Mouse (Mus musculus): ENCODE data around the gene Cd2bp2. TPM values are rescaled to one million over a fixed set of nuclear protein-coding genes. Genes with fewer than 3 reads are reported as not detected.

Cd2bp2 gene
- polyA plus RNA-seq, 2 experiments = 54.2 to 110 TPM

DNA sequence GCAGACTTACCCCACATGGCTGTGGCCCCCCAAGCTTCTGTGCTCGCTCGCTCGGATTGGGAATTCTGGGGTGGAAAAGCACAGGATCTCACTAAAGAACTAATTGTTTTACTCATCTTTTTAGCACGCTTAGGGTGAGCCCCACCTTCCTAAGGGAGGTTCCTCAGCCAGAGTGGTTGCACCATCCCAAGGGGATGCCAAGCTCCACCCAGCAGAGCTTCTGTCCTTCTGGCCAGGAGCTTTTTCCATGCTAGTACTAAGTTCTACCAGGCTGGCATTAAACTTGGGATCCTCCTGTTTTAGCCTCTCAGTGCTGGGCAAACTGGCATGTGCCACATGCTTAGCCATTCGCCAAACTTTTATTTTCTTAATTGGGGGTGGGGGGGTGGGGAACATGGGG lies 33.3 kb downstream of the Cd2bp2 start:
- H3K9ac ChIP-seq (ENCODE audit: low read depth, low read length, severe bottlenecking) = no peak overlapping the region
- no peak for TF ChIP-seq POLR2A (IDR thresholded peaks at IDR 0.05; ENCODE audit: borderline replicate concordance, extremely low read depth, insufficient read depth, insufficient read length)
- H3K4me1 ChIP-seq (ENCODE audit: control insufficient read depth, insufficient read depth, low read length) = no peaks in the 10 kb centered on the region
- H3K36me3 ChIP-seq (ENCODE audit: control insufficient read depth, insufficient read depth, low read length) = no peaks in the 10 kb centered on the region
- H3K4me3 ChIP-seq (replicated peaks; ENCODE audit: low read length) = no peak overlapping the region
- DNase-seq (ENCODE audit: low spot score) = no peak
- WGBS = 79% methylated on average over 5 of the region's 5 CpGs
- ATAC-seq (ENCODE audit: low FRiP score, low read depth) = no peak
- no peak overlapping the region for H3K27ac ChIP-seq (replicated peaks; ENCODE audit: low read depth, low read length)
- H3K4me2 ChIP-seq (replicated peaks; ENCODE audit: low read depth, low read length, severe bottlenecking) = no peak overlapping the region
- H3K27me3 ChIP-seq (ENCODE audit: control insufficient read depth, insufficient read depth, low read length) = no peaks in the 10 kb centered on the region
- no peaks in the 10 kb centered on the region for H3K9me3 ChIP-seq (ENCODE audit: control insufficient read depth, low read length)

DNA sequence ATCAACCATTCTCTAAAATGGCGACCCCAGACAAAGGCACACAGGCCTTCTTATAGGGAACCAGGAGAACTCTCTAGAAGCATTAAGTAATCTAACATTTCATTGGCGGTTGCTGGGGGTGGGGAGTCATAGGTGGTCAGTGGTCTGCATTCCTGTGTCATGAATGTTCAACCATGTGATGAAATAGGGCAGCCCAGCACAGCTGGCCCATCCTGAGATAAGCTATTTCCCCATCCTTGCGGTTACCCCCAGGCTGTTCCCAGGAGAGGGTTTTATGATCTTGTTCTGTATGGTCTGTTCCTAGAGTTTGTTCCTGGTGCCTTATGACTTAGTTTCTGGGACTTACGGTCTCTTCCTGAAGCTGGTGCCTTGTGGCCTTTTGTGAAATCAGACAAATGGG lies 38.3 kb downstream of the Cd2bp2 start:
- TF ChIP-seq POLR2A (IDR thresholded peaks at IDR 0.05; ENCODE audit: borderline replicate concordance, extremely low read depth, insufficient read depth, insufficient read length) = no peak
- no peak overlapping the region for H3K9ac ChIP-seq (ENCODE audit: low read depth, low read length, severe bottlenecking)
- no peak overlapping the region for H3K27ac ChIP-seq (replicated peaks; ENCODE audit: low read depth, low read length)
- H3K4me1 ChIP-seq (ENCODE audit: control insufficient read depth, insufficient read depth, low read length) = no peaks in the 10 kb centered on the region
- no peaks in the 10 kb centered on the region for H3K27me3 ChIP-seq (ENCODE audit: control insufficient read depth, insufficient read depth, low read length)
- 79% methylated on average over 4 of the region's 4 CpGs for WGBS
- no peak overlapping the region for H3K4me2 ChIP-seq (replicated peaks; ENCODE audit: low read depth, low read length, severe bottlenecking)
- DNase-seq (ENCODE audit: low spot score) (no peak), ATAC-seq (ENCODE audit: low FRiP score, low read depth) (no peak)
- no peaks in the 10 kb centered on the region for H3K36me3 ChIP-seq (ENCODE audit: control insufficient read depth, insufficient read depth, low read length)
- no peaks in the 10 kb centered on the region for H3K9me3 ChIP-seq (ENCODE audit: control insufficient read depth, low read length)
- H3K4me3 ChIP-seq (replicated peaks; ENCODE audit: low read length) = no peak overlapping the region

DNA sequence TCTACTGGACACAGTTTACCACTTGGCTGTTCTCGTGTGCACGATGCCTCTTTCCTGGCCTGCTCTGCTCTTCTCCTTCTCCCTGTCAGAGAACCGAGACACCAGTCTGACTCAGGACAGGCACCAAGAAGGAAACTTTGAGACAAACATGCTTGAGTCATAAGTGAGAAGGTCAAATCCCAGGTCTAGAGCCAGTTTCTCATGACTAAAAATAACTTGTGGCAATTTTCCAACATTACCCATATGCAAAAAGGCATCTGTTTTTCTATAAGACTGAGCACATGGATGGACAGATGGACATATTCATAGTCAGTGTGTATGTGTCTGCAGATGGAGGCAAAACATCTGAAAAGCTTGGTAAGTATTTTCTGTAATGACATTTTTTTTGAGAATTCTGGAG lies 42.4 kb downstream of the Cd2bp2 start:
- no peaks in the 10 kb centered on the region for H3K4me1 ChIP-seq (ENCODE audit: control insufficient read depth, insufficient read depth, low read length)
- H3K4me3 ChIP-seq (replicated peaks; ENCODE audit: low read length) = no peak overlapping the region
- 89% methylated on average over 3 of the region's 3 CpGs for WGBS
- no peak for TF ChIP-seq POLR2A (IDR thresholded peaks at IDR 0.05; ENCODE audit: borderline replicate concordance, extremely low read depth, insufficient read depth, insufficient read length)
- H3K27me3 ChIP-seq (ENCODE audit: control insufficient read depth, insufficient read depth, low read length) = no peaks in the 10 kb centered on the region
- no peaks in the 10 kb centered on the region for H3K36me3 ChIP-seq (ENCODE audit: control insufficient read depth, insufficient read depth, low read length)
- H3K27ac ChIP-seq (replicated peaks; ENCODE audit: low read depth, low read length) = no peak overlapping the region
- H3K9me3 ChIP-seq (ENCODE audit: control insufficient read depth, low read length) = no peaks in the 10 kb centered on the region
- DNase-seq (ENCODE audit: low spot score) = no peak
- ATAC-seq (ENCODE audit: low FRiP score, low read depth) = no peak
- H3K9ac ChIP-seq (ENCODE audit: low read depth, low read length, severe bottlenecking) = no peak overlapping the region
- no peak overlapping the region for H3K4me2 ChIP-seq (replicated peaks; ENCODE audit: low read depth, low read length, severe bottlenecking)

DNA sequence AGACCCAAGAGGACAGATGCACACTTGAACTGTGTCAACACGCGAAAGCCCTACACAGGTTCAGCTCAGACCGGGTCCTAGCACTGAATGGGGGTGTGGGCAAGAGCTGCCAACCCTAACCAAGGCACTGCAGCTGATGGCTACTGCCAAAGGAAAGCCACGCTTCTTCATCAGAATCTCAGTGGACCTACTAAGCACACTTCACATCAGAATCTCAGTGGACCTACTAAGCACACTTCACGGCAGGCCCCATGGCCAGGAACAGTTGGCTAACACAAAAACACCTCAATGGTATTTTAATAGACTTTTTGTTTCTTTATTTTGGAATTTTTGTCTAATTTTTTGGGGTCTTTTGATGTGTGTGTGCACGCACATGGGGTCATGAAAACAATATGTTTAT lies 43.4 kb downstream of the Cd2bp2 start:
- ATAC-seq (ENCODE audit: low FRiP score, low read depth) = no peak
- Histone ChIP-seq H3K9me3 (ENCODE audit: control insufficient read depth, low read length) (no peaks in the 10 kb centered on the region), H3K27me3 (ENCODE audit: control insufficient read depth, insufficient read depth, low read length) (no peaks in the 10 kb centered on the region), H3K4me2 (replicated peaks; ENCODE audit: low read depth, low read length, severe bottlenecking) (no peak overlapping the region), H3K4me1 (ENCODE audit: control insufficient read depth, insufficient read depth, low read length) (no peaks in the 10 kb centered on the region), H3K36me3 (ENCODE audit: control insufficient read depth, insufficient read depth, low read length) (no peaks in the 10 kb centered on the region), H3K4me3 (replicated peaks; ENCODE audit: low read length) (no peak overlapping the region), H3K9ac (ENCODE audit: low read depth, low read length, severe bottlenecking) (no peak overlapping the region), H3K27ac (replicated peaks; ENCODE audit: low read depth, low read length) (no peak overlapping the region)
- no peak for DNase-seq (ENCODE audit: low spot score)
- no peak for TF ChIP-seq POLR2A (IDR thresholded peaks at IDR 0.05; ENCODE audit: borderline replicate concordance, extremely low read depth, insufficient read depth, insufficient read length)
- WGBS = 90% methylated on average over 6 of the region's 6 CpGs

DNA sequence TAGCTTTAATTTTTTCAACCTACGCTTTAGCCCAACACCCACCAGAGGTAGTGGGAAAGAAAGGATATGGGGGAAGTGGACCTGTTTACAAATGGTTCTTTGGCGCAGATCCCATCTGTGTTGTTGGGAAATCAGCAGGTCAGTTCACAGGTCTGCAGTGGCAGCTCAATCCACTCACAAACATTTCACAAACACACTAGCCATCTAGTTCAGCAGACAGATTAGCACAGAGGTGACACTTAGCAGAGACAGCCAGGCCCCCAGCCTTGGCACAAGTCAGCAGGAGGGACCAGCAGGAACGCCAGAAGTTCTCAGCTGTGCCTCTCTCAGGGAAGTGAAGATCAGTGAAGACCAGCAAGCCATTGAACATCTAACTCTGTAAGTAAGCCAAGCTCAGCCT lies 47.9 kb downstream of the Cd2bp2 start:
- H3K4me3 ChIP-seq (replicated peaks; ENCODE audit: low read length) = no peak overlapping the region

DNA sequence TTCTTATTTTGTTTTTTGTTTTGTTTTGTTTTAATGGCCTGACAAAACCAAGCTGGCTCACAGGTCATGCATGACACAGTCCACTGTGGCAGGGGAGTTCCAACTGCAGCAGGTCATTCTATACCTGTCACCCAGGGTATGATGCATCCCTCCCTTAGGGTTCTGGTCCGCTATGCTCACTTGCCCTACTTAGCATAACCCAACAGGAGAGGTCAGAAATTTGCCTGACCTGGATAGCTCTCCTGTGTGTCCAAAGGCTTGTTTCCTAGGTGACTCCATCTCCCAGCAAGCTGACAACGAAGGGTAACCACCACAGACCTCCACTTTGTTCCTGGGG lies 49.6 kb downstream of the Cd2bp2 start:
- no peaks in the 10 kb centered on the region for H3K4me1 ChIP-seq (ENCODE audit: control insufficient read depth, insufficient read depth, low read length)
- ATAC-seq (ENCODE audit: low FRiP score, low read depth) (no peak), DNase-seq (ENCODE audit: low spot score) (no peak)
- TF ChIP-seq POLR2A (IDR thresholded peaks at IDR 0.05; ENCODE audit: borderline replicate concordance, extremely low read depth, insufficient read depth, insufficient read length) = no peak
- no peaks in the 10 kb centered on the region for H3K27me3 ChIP-seq (ENCODE audit: control insufficient read depth, insufficient read depth, low read length)
- no peak overlapping the region for H3K4me3 ChIP-seq (replicated peaks; ENCODE audit: low read length)
- H3K9me3 ChIP-seq (ENCODE audit: control insufficient read depth, low read length) = no peaks in the 10 kb centered on the region
- no peak overlapping the region for H3K9ac ChIP-seq (ENCODE audit: low read depth, low read length, severe bottlenecking)
- no peak overlapping the region for H3K4me2 ChIP-seq (replicated peaks; ENCODE audit: low read depth, low read length, severe bottlenecking)
- 76% methylated on average over 2 of the region's 2 CpGs for WGBS
- no peaks in the 10 kb centered on the region for H3K36me3 ChIP-seq (ENCODE audit: control insufficient read depth, insufficient read depth, low read length)
- H3K27ac ChIP-seq (replicated peaks; ENCODE audit: low read depth, low read length) = no peak overlapping the region

More for the DNA sequence above, 47.9 kb downstream of the Cd2bp2 start:
- no peak overlapping the region for H3K4me2 ChIP-seq (replicated peaks; ENCODE audit: low read depth, low read length, severe bottlenecking)
- no peaks in the 10 kb centered on the region for H3K36me3 ChIP-seq (ENCODE audit: control insufficient read depth, insufficient read depth, low read length)
- no peak for DNase-seq (ENCODE audit: low spot score)
- WGBS = 61% methylated on average over 3 of the region's 3 CpGs
- no peak for ATAC-seq (ENCODE audit: low FRiP score, low read depth)
- TF ChIP-seq POLR2A (IDR thresholded peaks at IDR 0.05; ENCODE audit: borderline replicate concordance, extremely low read depth, insufficient read depth, insufficient read length) = no peak
- no peak overlapping the region for H3K27ac ChIP-seq (replicated peaks; ENCODE audit: low read depth, low read length)
- H3K4me1 ChIP-seq (ENCODE audit: control insufficient read depth, insufficient read depth, low read length) = no peaks in the 10 kb centered on the region
- H3K9ac ChIP-seq (ENCODE audit: low read depth, low read length, severe bottlenecking) = no peak overlapping the region
- no peaks in the 10 kb centered on the region for H3K9me3 ChIP-seq (ENCODE audit: control insufficient read depth, low read length)
- no peaks in the 10 kb centered on the region for H3K27me3 ChIP-seq (ENCODE audit: control insufficient read depth, insufficient read depth, low read length)
